Mouse (Mus musculus): ENCODE results near the gene Ttyh2.
"Not testable (repeated sequence)": the region's sequence is repeated elsewhere in the genome, so short reads cannot be mapped to it uniquely, and the experiment has no call there.

Gene Ttyh2

GRCm38 (mm10) chr11:114662161-114662560 is 13.1 kb upstream of the Ttyh2 start:
- no peak for DNase-seq (ENCODE audit: low spot score in 2 of 2)

- peak; percentile 28 to 47 for DNase-seq (ENCODE audit: low spot score in 2 of 2)
Observed at GRCm38 (mm10) chr11:114662746-114663362, 12.4 kb upstream of the Ttyh2 start.

- no peak for DNase-seq (ENCODE audit: low spot score in 2 of 2)
Observed at GRCm38 (mm10) chr11:114664164-114664563, 11.1 kb upstream of the Ttyh2 start.

GRCm38 (mm10) chr11:114665463-114665862 is 9.8 kb upstream of the Ttyh2 start:
- no peak for DNase-seq (ENCODE audit: low spot score in 2 of 2)

- DNase-seq (ENCODE audit: low spot score in 2 of 2), result no peak
Observed at GRCm38 (mm10) chr11:114666786-114667185, 8.4 kb upstream of the Ttyh2 start.

GRCm38 (mm10) chr11:114667236-114667931 is 7.8 kb upstream of the Ttyh2 start:
- DNase-seq (ENCODE audit: low spot score in 2 of 2), result no peak

GRCm38 (mm10) chr11:114667932-114668285 is 7.3 kb upstream of the Ttyh2 start:
- DNase-seq (ENCODE audit: low spot score in 2 of 2), result peak in 1 of 2 experiments; percentile 51

GRCm38 (mm10) chr11:114668301-114668710 is 6.9 kb upstream of the Ttyh2 start, which contains the start of gene Rpl38:
Rpl38 (plus strand) TSS chr11:114668524.
- DNase-seq (ENCODE audit: low spot score in 2 of 2), result peak; percentile 89 to 93

GRCm38 (mm10) chr11:114668741-114669623 is 6.2 kb upstream of the Ttyh2 start:
- DNase-seq (ENCODE audit: low spot score in 2 of 2), result peak; percentile 51 to 70

- DNase-seq (ENCODE audit: low spot score in 2 of 2), result no peak
Observed at GRCm38 (mm10) chr11:114669651-114670168, 5.5 kb upstream of the Ttyh2 start.

GRCm38 (mm10) chr11:114671147-114671546 is 4.1 kb upstream of the Ttyh2 start:
- no peak for DNase-seq (ENCODE audit: low spot score in 2 of 2)

- DNase-seq (ENCODE audit: low spot score in 2 of 2), result no peak
Observed at GRCm38 (mm10) chr11:114672794-114673718, 2.2 kb upstream of the Ttyh2 start.

- DNase-seq (ENCODE audit: low spot score in 2 of 2), result no peak
Observed at GRCm38 (mm10) chr11:114673719-114674050, 1.5 kb upstream of the Ttyh2 start.

GRCm38 (mm10) chr11:114674180-114674579 is 1.1 kb upstream of the Ttyh2 start:
- no peak for DNase-seq (ENCODE audit: low spot score in 2 of 2)

- DNase-seq (ENCODE audit: low spot score in 2 of 2), result not testable (repeated sequence)
Observed at GRCm38 (mm10) chr11:114674796-114675195, 435 bp upstream of the Ttyh2 start.

- peak; percentile 41 to 44 for DNase-seq (ENCODE audit: low spot score in 2 of 2)
Observed at GRCm38 (mm10) chr11:114675826-114676401, 683 bp downstream of the Ttyh2 start.

GRCm38 (mm10) chr11:114676431-114676830 is 1.2 kb downstream of the Ttyh2 start:
- DNase-seq (ENCODE audit: low spot score in 2 of 2), result no peak

- no peak for DNase-seq (ENCODE audit: low spot score in 2 of 2)
Observed at GRCm38 (mm10) chr11:114676896-114677530, 1.8 kb downstream of the Ttyh2 start.

- no peak for DNase-seq (ENCODE audit: low spot score in 2 of 2)
Observed at GRCm38 (mm10) chr11:114679582-114679981, 4.4 kb downstream of the Ttyh2 start.

- DNase-seq (ENCODE audit: low spot score in 2 of 2), result no peak
Observed at GRCm38 (mm10) chr11:114680291-114680690, 5.1 kb downstream of the Ttyh2 start.

Measured in spleen, postnatal 36 days (tissue).